Mouse (Mus musculus): ENCODE results near the gene Tmem129. TPM values are rescaled to one million over a fixed set of nuclear protein-coding genes. Genes with fewer than 3 reads are reported as not detected.
A peak's percentile ranks its signal among the peaks of the same experiment; 100 is the strongest.

The Tmem129 gene
- polyA plus RNA-seq, 1 experiment, result 50.1 TPM

GRCm38 (mm10) chr5:33683897-33684652, 25.9 kb upstream of the Tmem129 start:
- no peaks in the 10 kb centered on the region for H3K4me1 ChIP-seq (ENCODE audit: control insufficient read depth, insufficient read depth, low read length)
- H3K4me3 ChIP-seq (replicated peaks; ENCODE audit: insufficient read depth, low read depth, low read length), result no peak overlapping the region
- no peak overlapping the region for H3K27ac ChIP-seq (ENCODE audit: insufficient read depth, low read length)
- no peaks in the 10 kb centered on the region for H3K27me3 ChIP-seq (ENCODE audit: control insufficient read depth, insufficient read depth, low read length)
- no peak for TF ChIP-seq POLR2A (IDR thresholded peaks at IDR 0.05; ENCODE audit: borderline replicate concordance, insufficient read depth, low read length)
- peak; percentile 45; the same call in 1 of the 2 replicates for TF ChIP-seq CTCF (IDR thresholded peaks at IDR 0.05; ENCODE audit: borderline replicate concordance, insufficient read depth, low read depth, low read length)
- WGBS, result 40% methylated on average over 7 of the region's 7 CpGs
- peak in 1 of 2 experiments; percentile 20 for DNase-seq

- Histone ChIP-seq H3K4me1 (ENCODE audit: control insufficient read depth, insufficient read depth, low read length) (no peaks in the 10 kb centered on the region), H3K4me3 (replicated peaks; ENCODE audit: insufficient read depth, low read depth, low read length) (no peak overlapping the region), H3K27ac (ENCODE audit: insufficient read depth, low read length) (no peak overlapping the region), H3K27me3 (ENCODE audit: control insufficient read depth, insufficient read depth, low read length) (no peaks in the 10 kb centered on the region)
- TF ChIP-seq POLR2A (IDR thresholded peaks at IDR 0.05; ENCODE audit: borderline replicate concordance, insufficient read depth, low read length), result no peak
- no peak for TF ChIP-seq CTCF (IDR thresholded peaks at IDR 0.05; ENCODE audit: borderline replicate concordance, insufficient read depth, low read depth, low read length)
- DNase-seq, result no peak
- 85% methylated on average over 4 of the region's 4 CpGs for WGBS
Observed at GRCm38 (mm10) chr5:33682963-33683362, 24.7 kb upstream of the Tmem129 start.

GRCm38 (mm10) chr5:33681611-33682388, 23.6 kb upstream of the Tmem129 start:
- Histone ChIP-seq H3K27me3 (ENCODE audit: control insufficient read depth, insufficient read depth, low read length) (no peaks in the 10 kb centered on the region), H3K4me3 (replicated peaks; ENCODE audit: insufficient read depth, low read depth, low read length) (no peak overlapping the region), H3K27ac (ENCODE audit: insufficient read depth, low read length) (no peak overlapping the region), H3K4me1 (ENCODE audit: control insufficient read depth, insufficient read depth, low read length) (no peaks in the 10 kb centered on the region)
- WGBS, result 64% methylated on average over 15 of the region's 15 CpGs
- TF ChIP-seq CTCF (IDR thresholded peaks at IDR 0.05; ENCODE audit: borderline replicate concordance, insufficient read depth, low read depth, low read length) (no peak), POLR2A (IDR thresholded peaks at IDR 0.05; ENCODE audit: borderline replicate concordance, insufficient read depth, low read length) (no peak)
- DNase-seq, result no peak

GRCm38 (mm10) chr5:33681044-33681443, 22.8 kb upstream of the Tmem129 start:
- TF ChIP-seq POLR2A (IDR thresholded peaks at IDR 0.05; ENCODE audit: borderline replicate concordance, insufficient read depth, low read length) (no peak), CTCF (IDR thresholded peaks at IDR 0.05; ENCODE audit: borderline replicate concordance, insufficient read depth, low read depth, low read length) (no peak)
- H3K4me1 ChIP-seq (ENCODE audit: control insufficient read depth, insufficient read depth, low read length), result no peaks in the 10 kb centered on the region
- H3K27me3 ChIP-seq (ENCODE audit: control insufficient read depth, insufficient read depth, low read length), result no peaks in the 10 kb centered on the region
- WGBS, result 62% methylated on average over 3 of the region's 3 CpGs
- no peak overlapping the region for H3K4me3 ChIP-seq (replicated peaks; ENCODE audit: insufficient read depth, low read depth, low read length)
- no peak for DNase-seq
- H3K27ac ChIP-seq (ENCODE audit: insufficient read depth, low read length), result no peak overlapping the region

- TF ChIP-seq CTCF (IDR thresholded peaks at IDR 0.05; ENCODE audit: borderline replicate concordance, insufficient read depth, low read depth, low read length), result no peak
- no peak for TF ChIP-seq POLR2A (IDR thresholded peaks at IDR 0.05; ENCODE audit: borderline replicate concordance, insufficient read depth, low read length)
- H3K4me3 ChIP-seq (replicated peaks; ENCODE audit: insufficient read depth, low read depth, low read length), result no peak overlapping the region
- 87% methylated on average over 5 of the region's 5 CpGs for WGBS
- no peak overlapping the region for H3K27ac ChIP-seq (ENCODE audit: insufficient read depth, low read length)
- no peaks in the 10 kb centered on the region for H3K27me3 ChIP-seq (ENCODE audit: control insufficient read depth, insufficient read depth, low read length)
- no peak for DNase-seq
- no peaks in the 10 kb centered on the region for H3K4me1 ChIP-seq (ENCODE audit: control insufficient read depth, insufficient read depth, low read length)
Observed at GRCm38 (mm10) chr5:33678244-33678643, 20.0 kb upstream of the Tmem129 start.

GRCm38 (mm10) chr5:33675964-33676363, 17.7 kb upstream of the Tmem129 start:
- no peak overlapping the region for H3K27ac ChIP-seq (ENCODE audit: insufficient read depth, low read length)
- H3K27me3 ChIP-seq (ENCODE audit: control insufficient read depth, insufficient read depth, low read length), result no peaks in the 10 kb centered on the region
- no peak overlapping the region for H3K4me3 ChIP-seq (replicated peaks; ENCODE audit: insufficient read depth, low read depth, low read length)
- TF ChIP-seq POLR2A (IDR thresholded peaks at IDR 0.05; ENCODE audit: borderline replicate concordance, insufficient read depth, low read length) (no peak), CTCF (IDR thresholded peaks at IDR 0.05; ENCODE audit: borderline replicate concordance, insufficient read depth, low read depth, low read length) (peak; percentile 61; the same call in 1 of the 2 replicates)
- WGBS, result 0% methylated on average over 1 of the region's 1 CpGs
- peak in 1 of 2 experiments; percentile 27 for DNase-seq
- H3K4me1 ChIP-seq (ENCODE audit: control insufficient read depth, insufficient read depth, low read length), result no peaks in the 10 kb centered on the region

GRCm38 (mm10) chr5:33674439-33674838, 16.2 kb upstream of the Tmem129 start:
- 27% methylated on average over 3 of the region's 3 CpGs for WGBS
- no peak overlapping the region for H3K4me3 ChIP-seq (replicated peaks; ENCODE audit: insufficient read depth, low read depth, low read length)
- no peak overlapping the region for H3K27ac ChIP-seq (ENCODE audit: insufficient read depth, low read length)
- peak in 1 of 2 experiments; percentile 53 for DNase-seq
- TF ChIP-seq POLR2A (IDR thresholded peaks at IDR 0.05; ENCODE audit: borderline replicate concordance, insufficient read depth, low read length), result no peak
- no peak for TF ChIP-seq CTCF (IDR thresholded peaks at IDR 0.05; ENCODE audit: borderline replicate concordance, insufficient read depth, low read depth, low read length)
- no peaks in the 10 kb centered on the region for H3K4me1 ChIP-seq (ENCODE audit: control insufficient read depth, insufficient read depth, low read length)
- no peaks in the 10 kb centered on the region for H3K27me3 ChIP-seq (ENCODE audit: control insufficient read depth, insufficient read depth, low read length)
